Mouse (Mus musculus): ENCODE measurements around the gene Rin2.
"Not testable (repeated sequence)": the region's sequence is repeated elsewhere in the genome, so short reads cannot be mapped to it uniquely, and the experiment has no call there.

Rin2 gene

DNA sequence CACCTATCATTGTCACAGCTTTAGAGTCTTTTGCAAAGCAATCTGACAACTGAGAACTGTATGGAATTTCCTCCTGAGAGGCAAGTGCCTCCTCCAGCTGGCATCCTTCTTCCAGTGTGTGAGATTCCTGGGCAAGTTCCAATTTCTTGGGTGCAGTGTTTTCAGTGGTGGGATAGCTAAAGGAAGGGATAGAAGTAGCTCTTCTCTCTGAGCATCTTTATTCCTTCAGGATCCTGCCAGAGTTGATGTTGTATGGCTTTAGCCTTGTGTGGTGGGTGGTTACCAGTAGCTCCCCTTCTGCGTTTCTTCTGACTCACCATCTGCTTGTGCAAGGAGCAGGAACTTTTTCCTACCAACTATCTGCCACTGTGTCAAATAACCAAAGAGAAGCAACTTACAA lies 9.1 kb downstream of the Rin2 start:
- in situ Hi-C loops (cut with MboI) = no loop called here

DNA sequence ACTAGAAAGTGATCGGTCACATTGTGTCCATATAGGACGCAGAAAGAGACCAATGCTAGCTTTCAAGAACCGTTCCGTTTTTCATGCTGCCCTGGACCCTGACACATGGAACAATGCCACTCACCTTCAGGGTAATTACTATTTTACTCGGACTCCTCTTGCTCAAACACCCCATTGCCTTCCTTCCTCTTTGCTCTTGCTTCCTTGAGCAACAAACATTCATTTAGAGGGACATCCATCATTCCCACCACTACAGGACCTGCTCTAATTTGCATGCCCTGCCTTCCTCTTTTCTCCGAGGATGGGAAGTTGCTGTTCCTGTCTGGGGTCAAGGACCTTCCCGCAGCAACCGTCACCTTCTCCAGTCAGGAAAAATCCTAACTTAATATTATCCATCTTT lies 9.9 kb downstream of the Rin2 start:
- in situ Hi-C loops (cut with MboI) = no loop called here

DNA sequence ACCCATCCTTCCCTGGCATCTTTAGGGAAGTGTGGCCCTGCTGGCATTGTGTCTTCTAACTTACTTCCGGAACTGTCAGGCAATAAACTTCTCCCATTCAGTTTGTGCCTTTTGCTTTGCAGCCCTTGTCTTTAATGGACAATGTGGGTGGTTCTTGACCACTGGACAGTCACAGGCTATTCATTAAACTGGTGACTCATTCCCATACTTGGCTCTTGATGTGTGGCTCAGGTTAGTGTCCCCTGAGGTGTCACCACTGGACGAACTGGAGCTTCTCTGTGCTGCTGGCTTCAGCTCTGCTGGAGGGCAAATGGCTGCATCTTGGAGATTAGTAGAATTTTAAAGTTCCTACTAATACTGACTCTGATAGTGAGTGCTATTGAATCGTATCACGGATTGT lies 11.0 kb downstream of the Rin2 start:
- in situ Hi-C loops (cut with MboI) = no loop called here

DNA sequence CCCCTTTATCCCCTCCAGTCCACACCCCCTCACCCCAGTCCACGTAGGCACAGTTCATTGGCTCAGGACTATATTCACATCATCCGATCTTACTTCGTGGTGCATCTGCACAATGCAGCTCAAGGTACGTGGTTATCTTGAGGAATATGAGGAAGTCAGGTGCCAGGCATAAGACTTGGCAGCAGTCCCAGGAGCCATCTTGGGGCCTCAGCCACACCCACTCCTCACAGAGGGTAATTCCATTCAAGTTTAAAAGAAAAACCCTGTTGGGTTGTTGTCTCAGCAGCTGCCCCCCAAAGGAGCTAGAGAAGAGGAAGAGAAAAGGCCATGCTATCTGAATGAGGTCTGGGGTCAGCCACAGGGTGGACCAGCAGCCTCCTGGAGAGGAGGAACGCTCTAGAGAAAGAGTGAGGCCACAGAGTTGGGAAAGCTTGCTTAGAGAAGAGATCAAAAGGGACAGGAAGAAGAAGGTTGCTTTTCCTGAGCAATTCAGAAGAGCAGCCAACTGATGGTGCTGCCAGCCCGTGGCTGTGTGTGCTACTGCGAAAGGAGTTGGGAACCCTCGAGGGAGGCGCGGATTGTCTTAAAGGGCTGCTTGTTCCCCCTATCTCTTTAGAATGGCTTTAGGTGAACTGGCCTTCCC lies 16.5 kb downstream of the Rin2 start:
- in situ Hi-C loops (cut with MboI) = no loop called here

DNA sequence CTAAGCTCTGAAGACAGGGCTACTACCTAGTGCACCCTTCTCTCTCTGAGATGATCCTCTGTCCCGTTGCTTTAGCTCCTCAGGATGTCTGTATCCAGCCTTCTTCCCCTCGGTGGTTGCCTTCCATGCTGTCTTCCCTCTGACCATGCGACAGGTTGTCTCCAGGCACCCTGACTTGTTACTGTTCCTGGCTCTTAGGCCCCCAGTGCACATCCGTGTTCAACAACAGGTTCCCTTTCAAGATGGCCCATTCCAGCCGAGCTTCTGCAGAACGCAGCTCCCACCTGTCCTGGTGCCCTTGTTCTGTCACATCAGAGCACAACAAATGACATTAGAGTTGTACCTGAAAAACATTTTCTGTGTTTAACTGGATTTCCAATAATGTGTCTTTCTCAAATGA lies 22.1 kb downstream of the Rin2 start:
- in situ Hi-C loops (cut with MboI) = no loop called here

DNA sequence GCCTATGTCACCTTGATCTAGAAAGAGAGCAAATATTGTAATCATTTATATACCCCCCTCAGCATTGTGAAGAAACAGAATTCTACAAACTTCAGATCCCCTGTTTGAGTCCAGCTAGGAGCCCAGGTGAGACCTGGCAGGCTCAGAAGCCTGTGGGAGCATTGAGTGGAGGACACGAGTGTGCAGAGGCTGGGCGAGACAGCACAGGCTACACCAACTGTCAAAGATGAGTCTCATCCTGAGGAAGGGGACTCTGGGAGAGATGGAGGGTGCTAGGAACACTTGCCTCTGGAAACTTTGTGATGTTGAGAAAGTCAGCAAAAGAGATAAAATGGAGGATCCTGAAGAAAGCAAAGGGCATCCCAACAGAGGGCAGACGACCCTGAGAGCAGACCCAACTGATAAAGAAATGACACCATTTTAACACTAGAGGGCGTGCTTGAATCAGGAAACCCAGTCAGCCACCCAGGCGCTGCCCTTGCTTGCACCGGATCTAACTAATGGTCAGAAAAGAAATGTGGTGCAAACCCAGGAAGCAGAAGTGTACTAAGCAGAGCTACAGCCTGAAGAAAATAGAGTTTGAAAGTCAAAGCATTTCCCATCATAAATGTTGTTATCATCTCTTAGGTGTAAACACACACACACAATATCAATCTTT lies 24.5 kb downstream of the Rin2 start:
- in situ Hi-C loops (cut with MboI) = no loop called here

DNA sequence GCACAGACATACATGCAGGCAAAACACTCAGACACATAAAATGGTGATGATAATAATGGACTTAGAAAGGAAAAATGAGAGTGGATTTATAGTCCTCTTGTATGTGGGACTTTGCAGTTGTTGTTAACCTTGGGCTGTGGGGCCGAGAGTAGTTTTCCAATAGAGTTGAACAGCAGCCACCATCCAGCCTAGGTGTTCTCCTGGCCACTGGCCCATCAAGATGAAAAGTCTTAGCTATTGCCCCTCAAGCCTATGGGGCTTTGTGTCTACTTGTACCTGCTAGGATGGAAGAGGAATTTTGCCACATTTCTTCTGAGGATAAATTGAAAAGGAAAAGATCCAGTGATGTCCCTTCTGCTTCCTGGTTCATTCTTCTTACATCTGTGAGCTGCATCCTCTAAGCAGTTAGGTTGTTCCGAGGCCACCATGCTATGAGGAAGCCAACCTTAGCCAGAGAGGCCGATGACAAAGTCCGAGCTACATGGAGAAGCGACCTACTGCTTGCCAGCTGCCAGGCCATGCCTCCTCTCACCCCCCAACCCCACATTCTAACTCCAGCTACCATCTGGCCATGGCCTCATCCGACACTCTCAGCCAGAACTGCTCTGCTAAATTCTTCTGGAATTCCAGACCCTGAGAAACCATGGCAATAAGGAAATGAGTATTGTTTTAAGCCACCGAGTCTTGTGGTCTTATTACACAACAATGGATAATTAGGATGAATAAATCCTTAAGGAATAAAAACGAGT lies 25.4 kb downstream of the Rin2 start:
- in situ Hi-C loops (cut with MboI) = no loop called here

DNA sequence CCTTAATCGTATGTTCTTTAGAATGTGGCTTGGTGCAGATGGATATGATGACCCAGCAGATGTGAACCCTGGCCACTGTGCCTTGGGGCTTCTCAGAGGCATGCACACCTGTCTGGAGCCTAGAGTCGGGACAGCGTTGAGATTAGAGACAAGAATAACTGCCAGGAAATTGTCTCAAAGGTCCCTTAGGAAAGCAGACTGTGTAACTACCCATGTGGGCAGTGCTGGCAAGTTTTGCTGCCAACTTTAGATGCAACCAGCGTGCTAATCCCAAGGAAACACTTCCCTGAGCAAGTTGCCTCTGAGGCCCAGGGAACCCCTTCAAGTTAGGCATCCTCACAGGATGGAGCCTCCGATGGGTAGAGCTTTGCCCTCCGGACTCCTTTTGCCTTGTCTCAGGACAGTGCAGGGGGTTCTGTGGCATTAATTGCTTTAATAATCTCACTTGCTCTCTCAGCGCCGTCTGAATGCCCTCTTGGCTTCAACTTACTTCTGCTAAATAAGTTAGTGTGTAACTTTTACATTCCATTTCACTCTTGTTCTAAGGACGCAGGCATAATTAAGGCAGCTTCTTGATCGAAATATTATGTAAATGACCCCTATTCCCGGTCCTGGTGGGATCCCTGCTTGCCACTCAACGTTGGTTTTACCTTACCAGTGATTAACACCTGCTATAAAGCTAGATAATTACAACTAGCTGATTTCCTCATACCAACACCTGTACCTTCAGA lies 26.8 kb downstream of the Rin2 start:
- in situ Hi-C loops (cut with MboI) = no loop called here

DNA sequence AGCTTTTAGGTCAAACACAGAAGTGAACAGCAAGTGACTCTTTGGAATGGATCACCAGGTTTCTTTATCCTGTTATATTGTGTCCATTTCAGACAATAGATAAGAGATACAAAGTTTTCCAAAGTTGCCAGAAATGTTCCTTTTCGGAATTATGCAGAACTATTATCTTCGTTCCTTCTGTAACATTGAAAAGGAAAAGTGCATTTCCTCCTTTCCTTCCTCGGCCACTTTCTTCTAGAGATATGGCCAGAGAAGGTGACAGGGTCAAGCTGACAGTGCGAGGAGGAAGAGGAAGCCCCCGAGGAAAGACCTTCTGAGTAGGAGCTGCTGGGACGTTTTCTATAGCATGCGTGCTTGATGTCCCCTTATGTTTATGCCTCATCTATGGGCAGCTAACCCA lies 29.7 kb downstream of the Rin2 start:
- in situ Hi-C loops (cut with MboI) = no loop called here

DNA sequence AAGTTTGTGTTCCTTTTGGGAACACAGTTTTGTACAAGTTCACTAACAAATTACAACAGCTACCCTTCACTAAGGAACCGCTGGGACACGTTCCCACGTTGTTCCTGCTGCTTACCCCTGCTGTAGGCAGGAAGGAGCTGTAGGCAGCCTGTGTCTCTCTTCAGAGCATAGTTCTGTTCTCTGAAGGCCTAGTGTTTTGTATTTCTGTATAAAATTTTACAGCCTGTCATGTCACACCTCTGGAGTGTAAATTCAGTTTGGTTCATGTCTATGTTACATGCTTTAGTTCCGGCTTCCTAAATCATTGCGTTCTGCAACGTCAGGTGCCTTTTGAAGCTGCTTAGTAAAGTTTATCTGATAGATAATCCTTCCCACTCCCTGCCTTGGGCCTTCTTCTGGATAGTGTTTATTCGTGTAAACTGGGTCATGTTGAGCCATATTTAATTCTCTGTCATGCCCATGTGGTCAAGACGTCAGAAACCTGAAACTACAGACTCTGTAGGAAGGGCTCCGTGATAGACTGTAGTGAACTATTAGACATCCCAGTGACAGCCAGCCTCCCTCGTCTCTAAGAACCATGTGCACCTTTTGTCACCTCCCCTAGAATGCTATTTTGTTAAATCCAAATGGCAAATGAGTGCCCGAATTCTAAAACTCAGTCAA lies 34.8 kb downstream of the Rin2 start:
- in situ Hi-C loops (cut with MboI) = no loop called here

DNA sequence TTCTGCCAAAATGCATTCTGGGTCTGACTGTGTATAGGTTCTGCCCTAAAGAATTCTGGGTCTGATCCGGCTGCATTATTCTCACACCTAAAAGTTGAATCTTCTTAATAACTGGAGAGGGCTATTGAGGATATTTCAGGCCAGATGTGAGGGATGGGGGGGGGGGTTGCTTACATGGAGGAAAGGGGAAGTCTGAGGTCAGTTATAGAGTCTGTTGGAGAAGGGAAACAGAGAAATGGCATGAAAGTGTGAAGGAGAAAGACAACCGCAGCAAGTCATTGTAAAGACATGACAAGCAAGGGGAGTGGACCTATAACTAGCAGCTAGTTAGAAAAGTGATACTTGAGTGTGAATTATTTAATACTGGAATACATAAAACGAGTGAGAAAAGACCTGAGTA lies 36.5 kb downstream of the Rin2 start:
- in situ Hi-C loops (cut with MboI) = no loop called here

DNA sequence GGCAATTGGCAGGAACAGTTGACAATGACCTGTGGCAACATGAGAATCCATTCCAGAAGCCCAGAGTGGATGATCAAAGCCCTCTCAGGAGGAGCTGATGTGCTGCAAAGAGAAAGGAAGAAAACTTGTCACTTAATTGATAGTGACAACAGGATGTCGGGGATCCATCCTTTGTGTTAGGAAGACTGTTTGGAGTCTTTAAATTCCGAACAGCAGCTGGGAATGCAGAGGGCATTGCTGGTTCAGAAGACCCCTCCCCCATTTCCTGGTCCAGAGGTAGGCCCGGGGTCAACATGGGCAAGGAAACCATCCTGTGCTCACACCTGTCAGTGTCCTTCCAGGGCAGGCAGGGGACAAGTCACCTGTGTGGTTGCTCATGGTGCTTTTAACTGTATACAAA lies 37.0 kb downstream of the Rin2 start:
- in situ Hi-C loops (cut with MboI) = no loop called here

DNA sequence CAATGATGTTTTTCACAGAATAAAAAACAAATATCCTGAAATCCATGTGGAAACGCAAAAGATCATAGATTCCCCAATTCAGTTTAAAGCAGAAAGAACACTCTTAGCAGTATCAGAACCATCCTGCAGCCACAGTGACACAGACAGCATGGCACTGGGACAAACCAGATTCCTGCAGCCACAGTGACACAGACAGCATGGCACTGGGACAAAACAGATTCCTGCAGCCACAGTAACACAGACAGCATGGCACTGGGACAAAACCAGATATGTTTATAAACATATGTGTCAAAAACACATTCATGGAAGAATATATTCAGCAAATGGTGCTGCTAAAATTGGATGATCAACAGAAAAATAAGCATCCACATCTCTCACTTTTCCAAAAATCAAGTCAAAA lies 42.5 kb downstream of the Rin2 start:
- in situ Hi-C loops (cut with MboI) = no loop called here

DNA sequence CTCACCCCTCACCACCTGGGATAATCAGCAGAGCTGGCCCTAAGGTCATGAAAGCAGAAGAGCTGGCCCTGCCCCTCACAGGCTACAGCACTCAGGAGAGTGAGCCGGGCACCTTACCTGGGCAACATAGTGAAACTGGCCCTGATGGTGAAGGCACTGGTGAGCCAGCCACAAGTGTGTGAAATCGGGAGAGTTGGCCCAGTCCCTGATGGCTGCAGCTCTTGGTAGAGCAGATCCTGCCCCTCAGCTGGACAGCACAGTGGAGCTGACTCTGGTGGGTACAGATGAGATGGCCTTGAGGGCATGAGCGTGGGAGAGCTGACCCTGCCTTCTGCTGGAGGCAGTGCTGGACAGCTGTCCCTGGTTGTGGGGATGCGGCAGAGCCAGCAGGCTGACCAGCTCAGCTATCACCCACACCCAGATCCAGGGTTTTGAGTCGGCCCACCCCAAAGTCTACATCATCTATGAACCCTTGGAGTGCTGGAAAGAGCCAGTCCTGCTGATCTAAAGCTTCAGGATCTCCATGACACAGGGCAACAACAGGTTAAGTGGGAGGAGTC lies 43.7 kb downstream of the Rin2 start:
- in situ Hi-C loops (cut with MboI) = no loop called here

DNA sequence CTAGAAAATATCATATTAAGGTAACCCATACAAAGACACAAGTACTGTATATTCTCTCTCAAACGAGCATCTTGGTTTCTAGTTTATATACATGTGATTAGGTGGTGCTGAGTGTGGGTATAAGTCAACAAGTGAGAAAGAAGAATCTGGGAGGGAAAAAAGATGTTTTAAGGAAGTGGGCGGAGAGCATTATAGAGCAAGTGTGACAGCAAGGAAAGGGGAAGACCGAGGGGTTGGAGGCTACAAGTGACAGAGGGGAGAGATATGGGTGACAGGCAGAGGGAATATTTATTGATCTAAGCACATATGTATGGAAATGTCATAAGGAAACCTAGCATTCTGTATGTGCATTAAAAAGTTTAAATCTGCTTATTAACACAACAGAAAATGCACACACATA lies 45.1 kb downstream of the Rin2 start:
- in situ Hi-C loops (cut with MboI) = no loop called here

DNA sequence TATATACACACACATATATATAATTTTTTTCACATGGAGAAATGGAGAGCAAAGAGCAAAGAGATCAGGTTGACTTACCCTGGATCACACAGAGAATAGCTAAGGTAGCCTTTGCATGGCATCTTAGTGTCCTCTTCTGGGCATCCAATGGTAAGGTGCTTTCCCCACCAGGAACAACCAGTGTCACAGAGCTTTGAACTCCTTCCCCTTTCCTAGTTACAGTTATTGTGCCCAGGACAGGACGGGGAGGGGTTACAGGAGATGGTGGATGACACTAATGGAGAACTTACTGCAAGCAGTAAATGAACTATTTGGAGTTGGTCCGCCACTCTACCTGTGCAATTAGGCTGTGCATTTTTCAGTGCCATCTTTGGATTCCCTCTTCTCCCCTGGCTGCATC lies 45.7 kb downstream of the Rin2 start:
- in situ Hi-C loops (cut with MboI) = no loop called here

DNA sequence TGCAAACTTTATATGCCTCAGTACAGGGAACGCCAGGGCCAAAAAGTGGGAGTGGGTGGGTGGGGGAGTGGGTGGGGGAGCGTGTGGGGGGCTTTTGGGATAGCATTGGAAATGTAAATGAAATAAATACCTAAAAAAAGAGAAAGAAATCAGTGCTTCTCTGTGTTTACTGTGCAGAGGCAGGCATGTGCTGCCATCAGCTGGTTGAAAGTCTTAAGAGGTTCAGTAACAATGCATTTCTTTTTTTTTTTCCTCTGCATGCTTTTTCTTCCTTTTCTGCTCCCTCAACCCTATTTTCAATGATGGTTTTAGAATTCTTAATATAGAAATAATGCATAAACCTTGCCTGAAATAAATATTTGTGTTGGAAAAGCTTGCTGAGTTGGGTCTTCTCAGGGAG lies 47.3 kb downstream of the Rin2 start:
- in situ Hi-C loops (cut with MboI) = not testable (repeated sequence)

DNA sequence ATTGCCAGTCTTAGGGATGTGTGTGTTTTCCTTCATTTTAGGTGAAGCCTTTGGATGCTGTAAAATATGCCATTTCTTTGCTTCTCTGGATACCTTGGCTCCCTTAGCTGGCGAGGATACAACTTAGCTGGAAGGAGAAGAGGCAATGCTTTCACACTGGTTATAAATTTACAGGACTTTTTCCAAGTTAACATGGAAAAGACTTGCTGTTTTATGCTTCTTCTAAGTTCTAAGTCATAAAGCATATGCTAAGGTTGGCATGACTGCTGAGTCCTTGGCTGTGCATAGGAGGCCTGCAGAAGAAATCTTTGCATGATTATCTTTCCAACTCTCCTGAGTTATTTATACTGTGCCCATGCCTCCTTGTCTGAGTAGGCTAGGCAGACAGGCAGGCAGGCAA lies 49.3 kb downstream of the Rin2 start:
- in situ Hi-C loops (cut with MboI) = no loop called here

DNA sequence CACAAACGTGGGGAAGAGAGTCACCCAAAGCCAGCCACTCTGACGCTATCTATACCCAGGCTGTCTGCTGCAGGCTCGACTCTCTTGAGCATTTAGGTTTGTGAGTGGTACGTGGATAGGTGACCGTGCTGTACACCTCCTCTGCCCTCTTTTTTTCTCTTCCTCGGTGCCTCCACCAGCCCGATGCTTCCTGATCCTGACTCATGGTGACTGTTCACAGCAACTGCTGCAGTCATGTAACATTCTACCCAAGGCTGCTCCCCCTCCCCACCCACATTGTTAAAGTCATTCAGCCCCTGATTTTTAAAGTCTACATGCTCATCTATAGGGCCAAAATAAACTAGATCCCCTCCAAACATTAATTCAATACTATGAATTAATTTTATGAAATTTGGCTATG lies 54.4 kb downstream of the Rin2 start:
- in situ Hi-C loops (cut with MboI) = no loop called here

DNA sequence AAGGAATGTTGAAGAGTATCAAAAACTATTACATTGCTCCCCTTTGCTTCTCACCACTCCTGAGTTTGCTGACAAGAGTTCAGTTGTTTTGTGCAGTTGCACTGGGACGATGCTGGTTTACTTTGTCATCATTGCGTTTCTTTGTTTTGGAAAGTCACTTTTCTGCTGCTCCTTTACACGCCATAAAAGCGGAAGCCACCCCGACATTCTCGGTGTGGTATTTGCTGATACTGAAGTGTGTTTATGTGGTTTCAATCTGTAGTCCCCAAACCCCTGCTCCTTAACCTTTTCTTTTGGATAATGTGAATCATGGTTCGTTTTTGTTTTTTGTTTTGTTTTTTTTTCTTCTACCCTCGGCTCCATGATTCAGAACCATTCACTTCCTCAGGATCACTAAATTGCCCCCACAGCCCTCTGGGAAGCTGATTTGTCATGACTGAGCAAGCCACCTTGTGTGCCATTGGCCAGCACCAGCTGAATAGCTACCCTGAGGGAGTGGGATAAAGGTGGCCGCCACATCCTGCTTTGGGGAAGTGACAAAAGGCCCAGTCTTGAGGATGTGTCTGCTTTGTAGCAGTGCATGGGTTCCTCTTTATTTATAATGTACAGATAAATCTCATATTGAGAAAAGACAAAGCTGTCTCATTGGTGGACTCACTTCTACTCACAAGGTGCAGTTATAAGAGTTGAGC lies 55.3 kb downstream of the Rin2 start:
- in situ Hi-C loops (cut with MboI) = no loop called here

DNA sequence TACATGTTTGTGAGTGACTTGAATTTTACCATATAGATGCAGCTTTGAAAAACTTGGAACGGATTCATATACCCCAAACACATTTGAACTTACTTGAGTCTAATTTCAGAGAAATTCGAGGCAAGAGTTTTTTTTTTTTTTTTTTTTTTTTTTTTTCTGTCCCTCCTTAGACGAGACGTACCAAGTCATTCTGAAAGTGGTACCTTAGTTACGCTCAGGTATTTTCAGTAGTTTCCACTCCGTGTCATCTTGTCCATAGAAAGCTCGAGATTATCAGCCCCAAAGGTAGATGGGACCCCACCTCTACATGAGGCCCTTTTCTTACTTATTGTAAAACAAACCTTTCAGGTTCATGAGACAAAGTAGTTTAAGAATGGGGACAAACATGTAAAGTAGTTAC lies 55.9 kb downstream of the Rin2 start:
- in situ Hi-C loops (cut with MboI) = no loop called here
